Mouse (Mus musculus) Muller cell, postnatal 12 days (primary cell): ENCODE results near the gene Zswim5.

Source experiments
- DNase-seq: peaks from one replicate; pipeline ENCODE4 v3.0.0-alpha.2; 2015; ENCODE audit errors: inconsistent ontology term

The Zswim5 gene

GRCm38 (mm10) chr4:117004649-117005048 is 127.5 kb downstream of the Zswim5 start:
- DNase-seq = no peak

- no peak for DNase-seq
Observed at GRCm38 (mm10) chr4:117005611-117006400, 128.6 kb downstream of the Zswim5 start.

- no peak for DNase-seq
Observed at GRCm38 (mm10) chr4:117007058-117007457, 129.9 kb downstream of the Zswim5 start.

GRCm38 (mm10) chr4:117010231-117010630 is 133.1 kb downstream of the Zswim5 start:
- no peak for DNase-seq

GRCm38 (mm10) chr4:117013596-117013995 is 136.4 kb downstream of the Zswim5 start:
- no peak for DNase-seq

GRCm38 (mm10) chr4:117014901-117015415 is 137.8 kb downstream of the Zswim5 start:
- no peak for DNase-seq

GRCm38 (mm10) chr4:117017738-117018137 is 140.6 kb downstream of the Zswim5 start:
- DNase-seq = no peak

GRCm38 (mm10) chr4:117018327-117018726 is 141.2 kb downstream of the Zswim5 start:
- DNase-seq = no peak

GRCm38 (mm10) chr4:117019206-117020134 is 142.3 kb downstream of the Zswim5 start, which contains the start of gene Eif2b3:
Eif2b3 (plus strand) TSS chr4:117019402.
- DNase-seq = peak; percentile 94

GRCm38 (mm10) chr4:117023469-117023868 is 146.3 kb downstream of the Zswim5 start:
- no peak for DNase-seq

- no peak for DNase-seq
Observed at GRCm38 (mm10) chr4:117031105-117031504, 153.9 kb downstream of the Zswim5 start.
